Mouse (Mus musculus): Measurements from ENCODE around the gene Trim14. TPM values are rescaled to one million over a fixed set of nuclear protein-coding genes. Genes with fewer than 3 reads are reported as not detected.

Trim14 gene
- polyA plus RNA-seq, 1 experiment from 2014 or later, result 0.85 TPM

Other genes with a start within 250 kb of the Trim14 start
- not detected in 2 replicates for gene Foxe1, start 192.5 kb downstream of the Trim14 start, polyA plus RNA-seq (2015; fragmentation: Nextera tagmentation; extraction: Ambion mirVana)
- gene Trmo, start 146.7 kb downstream of the Trim14 start, polyA plus RNA-seq (2015; fragmentation: Nextera tagmentation; extraction: Ambion mirVana), result 8.8 TPM in 2 replicates
- 0.13 and 0.26 TPM in 2 replicates for gene Hemgn, start 122.6 kb downstream of the Trim14 start, polyA plus RNA-seq (2015; fragmentation: Nextera tagmentation; extraction: Ambion mirVana)
- 72.5 and 82.4 TPM in 2 replicates for gene Anp32b, start 85.2 kb downstream of the Trim14 start, polyA plus RNA-seq (2015; fragmentation: Nextera tagmentation; extraction: Ambion mirVana)
- gene Nans, start 46.9 kb downstream of the Trim14 start, polyA plus RNA-seq (2015; fragmentation: Nextera tagmentation; extraction: Ambion mirVana), result 73.7 and 77.1 TPM in 2 replicates
- gene Coro2a, start 66.1 kb upstream of the Trim14 start, polyA plus RNA-seq (2015; fragmentation: Nextera tagmentation; extraction: Ambion mirVana), result 7.9 and 10.2 TPM in 2 replicates
- gene Tbc1d2, start 114.1 kb upstream of the Trim14 start, polyA plus RNA-seq (2015; fragmentation: Nextera tagmentation; extraction: Ambion mirVana), result 1.1 and 1.3 TPM in 2 replicates

Measured in hindbrain, embryonic 16.5 days (tissue).